Mouse (Mus musculus): ENCODE data around the gene Otub2.

DNA sequence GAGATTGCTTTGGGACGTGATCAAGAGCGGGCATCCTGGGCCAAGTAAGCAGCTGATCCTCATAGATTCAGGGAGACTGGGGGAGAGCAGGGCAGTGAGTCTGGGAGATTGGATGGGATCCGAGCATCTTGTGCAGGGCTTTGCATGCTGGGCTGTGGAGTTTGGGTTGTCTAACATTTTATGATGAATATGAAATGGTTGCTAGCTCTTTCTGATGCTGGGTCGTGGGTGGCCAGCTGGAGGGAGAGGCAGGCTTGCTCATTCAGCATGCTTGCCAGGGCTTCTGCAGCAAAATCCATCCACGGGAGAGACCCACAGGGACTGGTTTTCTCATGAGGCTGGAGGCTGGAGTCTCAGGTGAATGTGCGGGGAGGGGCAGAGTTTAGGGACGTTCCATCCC is 2.6 kb downstream of the Otub2 start:
- TF ChIP-seq POLR2A (IDR thresholded peaks at IDR 0.05; ENCODE audit: insufficient read length, low read depth) (no peak), E2F4 (IDR thresholded peaks at IDR 0.05; ENCODE audit: insufficient read depth) (no peak), MAX (IDR thresholded peaks at IDR 0.05; ENCODE audit: low read depth) (no peak), MYOG (IDR thresholded peaks at IDR 0.05; ENCODE audit: control insufficient read depth in 1 of 3, insufficient read depth in 1 of 3, insufficient read length in 2 of 3, low read depth in 2 of 3) (no peak), TCF12 (IDR thresholded peaks at IDR 0.05; ENCODE audit: insufficient read depth, poor library complexity, severe bottlenecking) (no peak), USF1 (IDR thresholded peaks at IDR 0.05; ENCODE audit: low read depth) (no peak)

Measured in myocyte (in vitro differentiated cells).